Mouse (Mus musculus) kidney, postnatal 0 days (tissue): ENCODE measurements at regions not wholly inside any gene's neighbourhood (a gene's known extent, or its start where the extent isn't known, plus 50 kb on each side); places are given as distances from the start of the nearest gene placed in this dataset.
A peak's percentile ranks its signal among the peaks of the same experiment; 100 is the strongest.

Source experiments
- ATAC-seq: fragments of 200-750 bp; cut with Nextera tagmentation; replicated peaks from 2 replicates; pipeline ENCODE4 v1.8.0; 2017; ENCODE audit warnings: low read depth, moderate number of reproducible peaks, moderate TSS enrichment, moderate library complexity; ENCODE audit not compliant: low FRiP score
- DNase-seq: peaks from one replicate; pipeline ENCODE4 v3.0.0-alpha.2; 2016; ENCODE audit warnings: low spot score
- H3K27ac ChIP-seq: fragments of 300-500 bp; sonication (generic); 2 replicates; pipeline ENCODE4 v1.5.1; 2014; ENCODE audit warnings: mild to moderate bottlenecking
- H3K27me3 ChIP-seq: fragments of 300-500 bp; sonication (generic); 2 replicates; pipeline ENCODE4 v1.6.1; 2014; ENCODE audit warnings: low read length, mixed read lengths; ENCODE audit not compliant: insufficient read depth
- H3K36me3 ChIP-seq: fragments of 300-500 bp; sonication (generic); 2 replicates; pipeline ENCODE4 v1.6.1; 2014; ENCODE audit warnings: low read length, mixed read lengths; ENCODE audit not compliant: insufficient read depth
- H3K4me1 ChIP-seq: fragments of 300-500 bp; sonication (generic); replicated peaks from 2 replicates; pipeline ENCODE4 v1.6.1; 2014; ENCODE audit warnings: antibody characterized with exemption, low read length, mixed read lengths; ENCODE audit not compliant: insufficient read depth
- H3K4me2 ChIP-seq: fragments of 300-500 bp; sonication (generic); 2 replicates; pipeline ENCODE4 v1.6.1; 2014; ENCODE audit warnings: mild to moderate bottlenecking, low read length, moderate library complexity, mixed read lengths
- H3K4me3 ChIP-seq: fragments of 300-500 bp; sonication (generic); replicated peaks from 2 replicates; pipeline ENCODE4 v1.5.1; 2014; ENCODE audit warnings: low read depth, low read length
- H3K9ac ChIP-seq: fragments of 300-500 bp; sonication (generic); 2 replicates; pipeline ENCODE4 v1.6.1; 2014; ENCODE audit warnings: low read depth, low read length
- H3K9me3 ChIP-seq: fragments of 300-500 bp; sonication (generic); replicated peaks from 2 replicates; pipeline ENCODE4 v1.6.1; 2016; ENCODE audit warnings: low read length, inconsistent platforms, mixed read lengths
- CTCF ChIP-seq: IDR thresholded peaks from 2 replicates; pipeline ENCODE4 v1.5.1; 2016; ENCODE audit warnings: antibody characterized with exemption, low read depth, mild to moderate bottlenecking, moderate library complexity
- WGBS: fragments of 180-500 bp; shearing (Covaris S2); extraction: QIAGEN DNeasy Blood & Tissue Kit; methylation state at CpG from one replicate; pipeline ENCODE4 v1.1.7; 2014; 5-methylcytosine and 5-hydroxymethylcytosine counted together

GRCm38 (mm10) chr8:29765831-29766230 is 2318.4 kb downstream of the Poteg start:
- H3K9ac ChIP-seq: no peak overlapping the region
- H3K4me2 ChIP-seq: no peak overlapping the region
- no peak overlapping the region for H3K4me3 ChIP-seq
- no peaks in the 10 kb centered on the region for H3K4me1 ChIP-seq
- 61% methylated on average over 2 of the region's 2 CpGs for WGBS
- DNase-seq (no peak), ATAC-seq (no peak)
- no peaks in the 10 kb centered on the region for H3K9me3 ChIP-seq
- H3K27ac ChIP-seq: no peak overlapping the region
- H3K36me3 ChIP-seq: no peaks in the 10 kb centered on the region
- TF ChIP-seq CTCF: no peak
- H3K27me3 ChIP-seq: no peaks in the 10 kb centered on the region

- no peak overlapping the region for H3K9ac ChIP-seq
- no peaks in the 10 kb centered on the region for H3K9me3 ChIP-seq
- no peak for TF ChIP-seq CTCF
- no peaks in the 10 kb centered on the region for H3K27me3 ChIP-seq
- no peak overlapping the region for H3K4me2 ChIP-seq
- DNase-seq (no peak), ATAC-seq (peak; percentile 73)
- H3K4me1 ChIP-seq: no peaks in the 10 kb centered on the region
- H3K4me3 ChIP-seq: no peak overlapping the region
- WGBS: 48% methylated on average over 1 of the region's 1 CpGs
- no peaks in the 10 kb centered on the region for H3K36me3 ChIP-seq
- H3K27ac ChIP-seq: no peak overlapping the region
These were observed 2318.9 kb downstream of the Poteg start for GRCm38 (mm10) chr8:29766252-29766920.

- no peak overlapping the region for H3K9ac ChIP-seq
- H3K4me1 ChIP-seq: no peaks in the 10 kb centered on the region
- H3K9me3 ChIP-seq: no peaks in the 10 kb centered on the region
- H3K36me3 ChIP-seq: no peaks in the 10 kb centered on the region
- H3K4me3 ChIP-seq: no peak overlapping the region
- 61% methylated on average over 5 of the region's 5 CpGs for WGBS
- H3K27me3 ChIP-seq: no peaks in the 10 kb centered on the region
- ATAC-seq: no peak
- no peak overlapping the region for H3K4me2 ChIP-seq
- no peak for TF ChIP-seq CTCF
- H3K27ac ChIP-seq: no peak overlapping the region
- no peak for DNase-seq
These were observed 2329.8 kb downstream of the Poteg start for GRCm38 (mm10) chr8:29777081-29777785.

GRCm38 (mm10) chr8:29789207-29789606 is 2341.7 kb downstream of the Poteg start:
- TF ChIP-seq CTCF: no peak
- DNase-seq: peak; percentile 15

DNA sequence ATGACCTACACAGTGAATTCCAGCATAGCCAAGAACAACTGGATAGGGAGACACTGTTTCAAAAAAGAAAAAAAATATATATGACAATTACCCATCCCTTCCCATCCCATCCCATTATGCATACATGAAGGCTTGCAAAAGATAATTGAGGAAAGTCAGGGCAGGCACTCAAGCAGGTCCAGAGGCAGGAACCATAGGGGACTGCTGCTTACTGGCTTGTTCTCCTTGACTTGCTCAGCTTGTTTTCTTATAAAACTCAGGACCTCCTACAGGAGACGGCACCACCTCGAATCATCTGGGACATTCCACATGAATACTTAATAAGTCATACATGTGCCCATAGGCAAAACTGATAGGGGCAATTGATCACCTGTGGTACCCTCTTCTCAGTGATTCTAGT is 2342.6 kb downstream of the Poteg start:
- 88% methylated on average over 2 of the region's 2 CpGs for WGBS
- H3K27ac ChIP-seq: no peak overlapping the region
- no peaks in the 10 kb centered on the region for H3K4me1 ChIP-seq
- no peak overlapping the region for H3K4me3 ChIP-seq
- DNase-seq (no peak), ATAC-seq (no peak)
- H3K4me2 ChIP-seq: no peak overlapping the region
- TF ChIP-seq CTCF: no peak
- no peaks in the 10 kb centered on the region for H3K36me3 ChIP-seq
- H3K27me3 ChIP-seq: no peaks in the 10 kb centered on the region
- no peaks in the 10 kb centered on the region for H3K9me3 ChIP-seq
- no peak overlapping the region for H3K9ac ChIP-seq

More at GRCm38 (mm10) chr8:29789207-29789606, 2341.7 kb downstream of the Poteg start:
- H3K4me1 ChIP-seq: no peaks in the 10 kb centered on the region
- no peak overlapping the region for H3K4me3 ChIP-seq
- no peaks in the 10 kb centered on the region for H3K36me3 ChIP-seq
- no peaks in the 10 kb centered on the region for H3K27me3 ChIP-seq
- no peak overlapping the region for H3K9ac ChIP-seq
- H3K9me3 ChIP-seq: no peaks in the 10 kb centered on the region
- ATAC-seq: no peak
- H3K4me2 ChIP-seq: no peak overlapping the region
- H3K27ac ChIP-seq: no peak overlapping the region

- Histone ChIP-seq H3K9me3 (no peaks in the 10 kb centered on the region), H3K27ac (no peak overlapping the region), H3K4me3 (no peak overlapping the region), H3K27me3 (no peaks in the 10 kb centered on the region), H3K9ac (no peak overlapping the region), H3K4me1 (no peaks in the 10 kb centered on the region), H3K36me3 (no peaks in the 10 kb centered on the region), H3K4me2 (no peak overlapping the region)
- 85% methylated on average over 5 of the region's 5 CpGs for WGBS
- DNase-seq: no peak
- no peak for TF ChIP-seq CTCF
- ATAC-seq: no peak
These were observed 2359.8 kb downstream of the Poteg start for GRCm38 (mm10) chr8:29807274-29807673.
